Mouse (Mus musculus) ovary, postnatal 14 days (tissue): ENCODE results near the gene Ppp1r21.

Experiments
- DNase-seq: peaks from one replicate; pipeline ENCODE4 v3.0.0; 2022; ENCODE audit warnings: low spot score

The Ppp1r21 gene

GRCm38 (mm10) chr17:88614234-88614633, 84.3 kb downstream of the Ppp1r21 start:
- DNase-seq = no peak

- DNase-seq = no peak
These were observed 84.8 kb downstream of the Ppp1r21 start for GRCm38 (mm10) chr17:88614733-88615132.

DNA sequence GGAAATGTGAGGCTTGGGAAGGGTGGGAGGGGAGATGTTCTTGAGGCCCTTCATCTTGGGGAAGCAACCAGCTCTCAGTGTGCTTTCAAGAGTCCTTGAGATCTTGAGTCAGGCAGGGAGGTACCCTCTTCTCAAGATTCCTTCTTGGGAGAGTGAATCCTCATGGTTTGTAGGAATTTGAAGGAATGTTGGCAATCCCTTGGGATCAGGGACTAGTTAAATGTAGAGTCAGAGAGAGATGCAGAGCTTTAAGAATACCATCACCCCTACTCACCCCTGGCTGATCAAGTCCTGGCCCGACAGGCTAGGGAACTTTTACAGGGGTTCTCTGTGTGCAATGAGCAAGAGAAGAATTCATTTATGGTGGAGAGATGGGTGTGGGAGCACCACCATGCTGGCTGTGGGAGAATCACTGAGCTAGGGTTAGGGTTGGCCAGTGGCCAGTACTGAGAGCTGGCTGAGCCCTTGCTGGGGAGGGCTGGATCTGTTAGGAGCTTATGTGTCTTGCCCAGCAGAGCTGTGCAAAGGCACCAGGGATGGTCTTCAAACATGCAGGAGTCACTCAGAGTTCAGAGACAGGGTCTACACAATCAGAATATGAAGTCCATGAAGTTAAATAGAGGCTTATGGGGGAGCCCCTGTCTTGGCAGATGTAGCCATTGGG, 85.7 kb downstream of the Ppp1r21 start:
- no peak for DNase-seq

GRCm38 (mm10) chr17:88620935-88621334, 91.0 kb downstream of the Ppp1r21 start:
- no peak for DNase-seq

GRCm38 (mm10) chr17:88621374-88621773, 91.5 kb downstream of the Ppp1r21 start:
- no peak for DNase-seq

DNA sequence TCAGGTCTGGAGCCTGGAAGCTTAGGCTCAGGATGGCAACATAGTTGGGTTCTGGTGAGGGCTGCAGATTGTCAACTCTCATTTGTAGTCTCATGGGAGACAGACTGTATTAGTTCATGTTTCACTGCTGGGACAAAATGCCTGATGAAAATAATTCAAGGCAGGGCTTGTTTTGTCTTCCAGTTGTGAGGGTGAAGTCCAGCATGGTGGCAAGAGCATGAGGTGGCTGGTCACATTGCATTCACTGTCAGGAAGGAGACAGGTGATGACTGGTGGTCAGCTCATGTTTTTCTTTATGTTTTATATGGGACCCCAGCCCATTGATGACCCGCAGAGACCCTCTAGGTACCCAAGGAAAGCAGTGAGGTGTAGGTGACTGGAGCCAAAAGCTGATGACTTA, 92.8 kb downstream of the Ppp1r21 start:
- no peak for DNase-seq

DNA sequence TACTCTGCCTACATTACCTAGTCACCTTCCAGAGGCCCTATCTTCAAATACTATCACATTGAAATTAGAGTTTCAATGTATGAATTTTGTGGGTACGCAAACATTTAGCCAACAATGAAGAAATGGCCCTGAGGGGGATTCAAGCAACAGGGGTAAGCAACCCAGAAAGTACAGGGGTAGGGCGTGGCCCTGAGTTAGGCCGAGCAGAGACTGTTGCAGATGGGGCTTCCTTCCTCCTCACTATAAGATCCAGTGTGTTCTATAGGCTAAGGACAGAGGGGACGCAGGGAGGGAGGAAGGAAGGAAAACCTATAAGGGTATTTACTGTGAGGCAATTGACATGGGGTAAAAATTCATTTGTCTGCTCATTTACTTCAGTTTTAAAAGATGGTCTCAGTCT, 94.5 kb downstream of the Ppp1r21 start:
- no peak for DNase-seq

DNA sequence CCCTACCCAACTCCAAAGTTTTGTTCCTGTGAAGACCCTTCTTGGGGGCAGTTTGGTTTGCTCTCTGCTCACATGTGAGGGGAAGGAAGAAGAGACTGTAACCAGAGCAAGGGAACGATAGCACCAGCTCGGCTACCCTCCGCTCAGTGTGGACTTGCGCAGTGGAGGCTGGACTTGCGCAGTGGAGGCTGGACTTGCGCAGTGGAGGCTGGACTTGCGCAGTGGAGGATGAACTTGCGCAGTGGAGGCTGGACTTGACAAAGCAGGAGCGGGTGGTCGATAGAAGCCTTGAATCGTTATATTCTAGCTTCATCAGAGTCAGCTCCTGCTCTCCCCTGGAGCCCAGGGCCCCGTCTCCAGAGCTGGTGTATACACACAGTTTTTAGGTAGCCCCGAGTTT, 95.4 kb downstream of the Ppp1r21 start:
- no peak for DNase-seq

DNA sequence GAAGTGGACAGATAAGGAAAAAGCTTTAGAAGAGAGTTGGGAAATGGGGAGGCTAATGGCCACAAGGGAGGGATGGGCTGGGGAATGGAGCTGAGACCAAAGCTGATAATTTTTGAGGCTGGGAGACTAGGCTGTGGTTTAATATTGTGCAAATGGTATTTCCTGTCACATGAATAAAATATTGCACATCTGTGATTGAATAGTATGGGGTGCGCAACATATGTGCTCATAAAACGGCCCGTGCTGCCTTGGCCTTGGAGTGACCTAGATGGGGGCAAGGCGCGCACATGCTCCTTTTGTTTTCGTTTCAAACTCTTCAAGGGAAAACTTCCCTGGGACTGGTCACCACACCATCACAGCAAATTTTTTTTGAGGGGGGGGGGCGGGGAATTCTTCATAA, 96.0 kb downstream of the Ppp1r21 start:
- no peak for DNase-seq

GRCm38 (mm10) chr17:88626347-88626811, 96.5 kb downstream of the Ppp1r21 start:
- no peak for DNase-seq

DNA sequence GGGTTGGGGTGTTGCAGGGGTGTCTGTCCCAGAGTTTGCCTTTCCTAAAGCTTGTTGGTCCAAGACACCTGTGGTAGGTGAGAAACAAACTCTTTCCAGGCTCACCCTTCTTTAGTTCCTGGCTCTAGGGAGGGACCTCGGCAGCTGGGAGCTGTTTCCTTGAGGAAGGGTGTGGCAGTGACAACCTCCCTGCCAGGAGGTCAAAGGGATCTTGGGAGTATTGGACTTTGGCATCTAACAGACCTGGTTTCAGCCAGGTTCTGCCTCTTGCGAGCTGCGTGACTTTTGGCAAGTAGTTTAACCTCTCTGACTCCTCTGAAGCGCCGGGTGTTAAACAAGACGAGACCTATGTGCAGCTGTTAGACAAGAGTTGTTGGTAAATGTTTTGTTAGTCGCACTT, 97.2 kb downstream of the Ppp1r21 start:
- no peak for DNase-seq

DNA sequence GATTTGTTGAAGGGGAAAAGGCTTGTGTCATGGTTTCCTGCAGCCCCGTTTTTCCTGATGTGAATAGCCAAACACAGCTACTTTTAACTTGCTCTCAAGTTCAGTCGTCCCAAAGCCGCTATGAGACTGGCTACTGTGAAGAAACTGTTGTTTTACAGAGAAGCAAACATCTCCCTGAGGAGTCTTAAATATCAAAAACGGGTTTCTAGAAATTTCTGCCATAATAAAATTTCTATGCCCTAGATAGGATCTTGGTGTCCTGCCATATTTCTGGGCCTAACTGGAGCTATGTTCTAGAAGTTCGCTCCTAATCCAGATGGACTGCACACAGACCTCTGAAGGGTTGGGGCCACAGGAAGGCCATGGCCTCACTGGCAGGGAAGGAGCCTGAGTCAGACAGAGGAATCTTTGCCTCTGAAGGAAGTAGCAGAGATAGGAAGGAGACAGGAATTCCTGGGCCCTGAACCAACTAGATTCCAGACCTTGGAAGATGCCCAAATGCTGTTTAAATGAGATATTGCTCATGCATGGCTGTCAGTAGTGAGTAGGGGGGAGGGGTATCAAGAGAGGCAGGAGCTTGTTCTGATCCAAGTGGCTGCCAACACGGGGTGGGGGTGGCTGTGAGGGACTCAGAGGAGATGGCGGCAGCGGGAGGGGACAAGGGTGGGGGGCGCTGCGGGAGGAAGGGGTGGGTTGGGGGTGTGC, 98.9 kb downstream of the Ppp1r21 start:
- DNase-seq = peak; percentile 65

DNA sequence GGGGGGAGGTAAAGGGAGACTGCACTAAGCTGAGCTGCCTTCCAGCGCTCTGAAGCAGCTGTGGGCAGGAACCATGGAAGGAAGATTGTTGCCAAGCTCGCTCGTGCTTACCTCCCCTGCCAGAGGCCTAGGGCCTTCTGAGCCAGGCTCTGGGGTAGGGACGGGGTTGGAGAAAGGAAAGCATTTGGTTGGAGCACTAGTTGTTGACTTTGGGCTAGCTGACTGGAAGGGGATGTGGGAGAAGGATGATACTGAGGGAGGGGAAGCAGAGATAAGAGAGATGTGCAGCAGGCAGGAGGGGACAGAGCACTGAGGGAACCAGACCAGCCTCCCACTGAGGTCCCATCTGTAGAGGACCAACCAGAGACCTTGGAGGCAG, 99.5 kb downstream of the Ppp1r21 start:
- peak; percentile 51 for DNase-seq

GRCm38 (mm10) chr17:88629931-88630553, 100.1 kb downstream of the Ppp1r21 start:
- peak; percentile 45 for DNase-seq

DNA sequence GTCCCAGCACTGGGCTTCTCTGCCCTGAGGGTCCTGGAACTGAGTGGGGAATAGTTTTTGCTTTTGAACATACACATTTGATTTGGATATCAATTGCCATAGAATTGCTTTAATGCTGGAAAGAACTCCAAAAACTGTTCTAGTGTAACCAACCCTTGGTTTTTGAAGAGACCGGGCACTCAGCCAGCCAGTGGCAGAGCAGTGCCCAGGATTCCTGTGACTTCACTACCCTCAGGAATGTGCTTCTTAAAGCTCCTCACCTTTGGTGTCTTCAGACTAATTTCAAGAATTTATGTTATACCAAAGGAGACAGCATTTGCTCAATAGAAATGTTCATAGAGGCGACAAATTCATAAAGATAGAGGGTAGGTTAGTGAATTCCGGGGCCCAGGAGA, 100.6 kb downstream of the Ppp1r21 start:
- peak; percentile 30 for DNase-seq

GRCm38 (mm10) chr17:88632631-88633030, 102.7 kb downstream of the Ppp1r21 start:
- DNase-seq = no peak

- DNase-seq = no peak
These were observed 106.2 kb downstream of the Ppp1r21 start for GRCm38 (mm10) chr17:88636076-88636475.

GRCm38 (mm10) chr17:88636587-88636986, 106.7 kb downstream of the Ppp1r21 start:
- no peak for DNase-seq
